Mouse (Mus musculus): Measurements from ENCODE around the gene Atp5s.

The Atp5s gene

DNA sequence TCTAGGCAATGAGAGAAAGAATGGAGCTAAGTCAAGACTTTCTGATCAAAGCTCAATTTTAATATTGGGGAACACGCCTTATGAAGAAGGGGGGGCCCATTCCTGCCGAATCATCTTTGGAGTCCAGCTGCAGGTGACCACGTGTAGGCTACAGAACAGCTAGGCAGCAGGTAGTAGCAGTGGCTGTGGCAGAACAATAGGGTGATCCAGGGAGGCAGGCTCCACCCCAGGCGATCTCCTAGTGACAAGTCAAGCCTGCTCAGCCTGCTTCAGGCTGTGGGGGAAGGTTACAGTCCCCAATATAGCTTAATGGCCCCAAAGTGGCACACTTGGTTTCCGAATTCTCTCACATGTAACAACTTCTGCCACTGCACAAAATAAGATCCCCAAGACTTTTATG is 7.5 kb downstream of the Atp5s start:
- DNase-seq (ENCODE audit: low read depth, low spot score) = no peak

DNA sequence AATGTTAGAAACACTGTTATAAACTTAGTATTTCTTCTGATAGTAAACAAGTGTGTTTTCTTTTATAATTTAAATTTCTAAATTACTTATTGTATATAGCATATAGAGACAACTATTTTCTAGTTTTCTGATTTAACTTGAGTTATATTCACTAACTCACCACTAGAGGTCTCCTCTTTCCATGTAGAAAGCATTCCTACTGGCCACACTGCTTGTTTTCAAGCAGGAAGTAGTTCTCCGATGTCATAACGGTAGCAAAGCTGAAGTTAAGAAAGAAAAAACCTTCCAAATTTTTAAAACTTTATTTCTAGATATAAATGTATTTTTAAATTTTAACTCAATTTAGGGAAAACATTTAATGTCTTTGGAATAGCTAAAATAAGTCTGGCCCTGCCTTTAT is 8.8 kb downstream of the Atp5s start:
- DNase-seq (ENCODE audit: low read depth, low spot score) = peak; percentile 75

GRCm38 (mm10) chr12:69733923-69734322 is 9.2 kb downstream of the Atp5s start:
- no peak for DNase-seq (ENCODE audit: low read depth, low spot score)

DNA sequence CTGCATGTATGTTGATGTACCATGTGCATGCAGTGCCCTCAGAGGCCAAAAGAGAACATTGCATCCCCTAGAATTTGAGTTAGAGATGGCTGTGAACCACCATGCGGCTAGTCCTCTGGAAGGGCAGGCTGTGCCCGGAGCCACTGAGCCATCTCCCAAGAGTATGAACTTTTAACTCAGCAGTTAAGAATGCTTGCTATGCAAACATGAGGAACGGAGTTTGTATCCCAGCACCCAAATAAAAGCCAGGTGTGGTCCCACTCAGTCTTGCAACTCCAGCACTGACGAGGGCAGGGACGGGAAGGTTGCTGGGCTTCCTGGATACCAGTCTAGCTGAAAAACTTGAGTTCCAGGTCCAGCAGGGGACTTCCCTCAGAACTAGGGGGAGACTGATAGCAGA is 17.2 kb downstream of the Atp5s start:
- DNase-seq (ENCODE audit: low read depth, low spot score) = no peak

GRCm38 (mm10) chr12:69744138-69744537 is 19.4 kb downstream of the Atp5s start:
- DNase-seq (ENCODE audit: low read depth, low spot score) = peak; percentile 35

- no peak for DNase-seq (ENCODE audit: low read depth, low spot score)
These were observed 27.2 kb downstream of the Atp5s start for GRCm38 (mm10) chr12:69751864-69752341.

DNA sequence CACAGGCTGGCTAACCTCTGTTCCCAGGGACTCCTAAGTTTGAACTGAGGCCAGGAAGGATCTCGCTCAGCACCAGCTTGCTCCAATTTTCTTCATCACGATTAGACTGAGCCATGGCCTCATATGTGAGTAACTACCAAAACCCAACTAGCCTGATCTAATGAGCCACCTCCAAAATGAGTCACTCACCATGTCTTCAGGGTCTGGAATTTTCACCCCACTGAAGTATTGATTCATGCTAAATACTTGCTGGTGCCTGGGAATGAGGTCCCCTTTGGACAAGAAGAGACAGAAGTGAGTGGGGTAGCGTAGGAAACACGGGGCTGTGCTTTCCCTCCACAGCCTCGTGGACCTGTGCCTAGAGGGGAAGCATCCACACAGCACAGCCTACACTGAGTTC is 29.2 kb downstream of the Atp5s start:
- no peak for DNase-seq (ENCODE audit: low read depth, low spot score)

GRCm38 (mm10) chr12:69756015-69756414 is 31.3 kb downstream of the Atp5s start:
- no peak for DNase-seq (ENCODE audit: low read depth, low spot score)

- peak; percentile 96 for DNase-seq (ENCODE audit: low read depth, low spot score)
These were observed 32.8 kb downstream of the Atp5s start for GRCm38 (mm10) chr12:69757418-69758141.

- no peak for DNase-seq (ENCODE audit: low read depth, low spot score)
These were observed 33.8 kb downstream of the Atp5s start for GRCm38 (mm10) chr12:69758221-69759185.

- no peak for DNase-seq (ENCODE audit: low read depth, low spot score)
These were observed 34.6 kb downstream of the Atp5s start for GRCm38 (mm10) chr12:69759267-69759885.

- DNase-seq (ENCODE audit: low read depth, low spot score) = no peak
These were observed 35.3 kb downstream of the Atp5s start for GRCm38 (mm10) chr12:69760014-69760413.

DNA sequence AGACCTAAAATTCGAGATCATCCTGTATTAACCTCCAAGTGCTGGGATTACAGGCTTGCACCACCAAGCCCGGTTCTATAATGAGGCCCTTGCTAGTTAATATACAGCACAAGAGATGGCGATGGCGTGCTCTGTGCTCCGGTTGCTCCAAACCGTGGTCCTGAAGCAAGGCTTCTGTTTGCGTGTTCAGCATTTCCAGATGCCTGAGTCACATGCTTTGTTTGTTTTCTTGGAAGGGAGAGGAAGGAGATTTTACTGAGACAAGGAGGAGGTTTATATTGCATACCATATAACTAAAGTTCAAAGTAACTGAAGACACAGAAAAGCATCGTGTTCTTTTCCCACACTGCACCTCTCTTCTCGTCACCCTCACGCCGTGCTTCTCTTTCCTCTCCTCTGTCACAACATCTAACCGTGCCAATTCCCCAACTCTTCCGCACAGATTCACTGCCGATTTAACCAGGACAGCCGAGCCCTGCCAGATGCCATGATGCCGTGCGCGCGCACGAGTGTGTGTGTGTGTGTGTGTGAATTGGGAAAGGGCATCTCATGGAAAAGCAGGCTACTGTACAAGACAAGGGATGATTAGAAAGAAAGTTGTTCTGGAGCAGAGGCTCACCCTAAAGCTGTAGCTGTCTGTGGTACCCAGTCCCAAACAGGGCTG is 36.1 kb downstream of the Atp5s start:
- peak; percentile 45 for DNase-seq (ENCODE audit: low read depth, low spot score)

GRCm38 (mm10) chr12:69761603-69762002 is 36.9 kb downstream of the Atp5s start:
- no peak for DNase-seq (ENCODE audit: low read depth, low spot score)

- no peak for DNase-seq (ENCODE audit: low read depth, low spot score)
These were observed 40.8 kb downstream of the Atp5s start for GRCm38 (mm10) chr12:69765543-69765942.

DNA sequence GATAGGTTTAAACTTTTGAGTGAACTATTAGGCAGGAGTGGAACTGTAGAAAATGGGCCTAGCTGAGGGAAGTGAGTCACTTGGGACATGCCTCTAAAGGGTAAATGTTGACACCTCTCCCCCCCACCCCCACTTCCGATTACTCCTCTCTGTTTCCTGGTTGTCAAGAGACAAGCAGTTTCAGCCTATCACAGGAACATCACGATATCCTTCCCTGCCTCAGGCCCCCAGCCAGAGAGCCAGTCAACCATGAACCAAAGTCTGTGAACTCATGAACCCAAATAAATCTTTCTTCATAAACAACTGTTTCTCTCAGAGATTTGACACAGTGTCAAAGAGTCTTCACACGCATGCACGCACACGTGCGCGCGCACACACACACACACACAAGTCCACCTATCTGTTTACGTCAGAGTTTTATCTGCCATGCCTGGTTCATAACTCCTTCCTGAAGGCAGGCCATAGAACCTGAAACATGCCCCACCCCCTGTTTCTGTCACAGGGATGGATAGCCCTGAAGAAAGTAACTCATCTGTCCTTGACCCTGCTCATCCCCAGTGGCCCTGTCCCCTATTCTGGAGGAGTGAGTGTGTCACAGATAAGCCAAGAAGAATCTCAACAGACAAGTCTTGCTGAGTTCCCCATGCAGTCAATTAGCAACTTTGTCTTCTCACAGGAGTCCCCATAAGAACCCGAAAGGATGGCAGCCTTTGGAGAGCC is 41.6 kb downstream of the Atp5s start:
- no peak for DNase-seq (ENCODE audit: low read depth, low spot score)

DNA sequence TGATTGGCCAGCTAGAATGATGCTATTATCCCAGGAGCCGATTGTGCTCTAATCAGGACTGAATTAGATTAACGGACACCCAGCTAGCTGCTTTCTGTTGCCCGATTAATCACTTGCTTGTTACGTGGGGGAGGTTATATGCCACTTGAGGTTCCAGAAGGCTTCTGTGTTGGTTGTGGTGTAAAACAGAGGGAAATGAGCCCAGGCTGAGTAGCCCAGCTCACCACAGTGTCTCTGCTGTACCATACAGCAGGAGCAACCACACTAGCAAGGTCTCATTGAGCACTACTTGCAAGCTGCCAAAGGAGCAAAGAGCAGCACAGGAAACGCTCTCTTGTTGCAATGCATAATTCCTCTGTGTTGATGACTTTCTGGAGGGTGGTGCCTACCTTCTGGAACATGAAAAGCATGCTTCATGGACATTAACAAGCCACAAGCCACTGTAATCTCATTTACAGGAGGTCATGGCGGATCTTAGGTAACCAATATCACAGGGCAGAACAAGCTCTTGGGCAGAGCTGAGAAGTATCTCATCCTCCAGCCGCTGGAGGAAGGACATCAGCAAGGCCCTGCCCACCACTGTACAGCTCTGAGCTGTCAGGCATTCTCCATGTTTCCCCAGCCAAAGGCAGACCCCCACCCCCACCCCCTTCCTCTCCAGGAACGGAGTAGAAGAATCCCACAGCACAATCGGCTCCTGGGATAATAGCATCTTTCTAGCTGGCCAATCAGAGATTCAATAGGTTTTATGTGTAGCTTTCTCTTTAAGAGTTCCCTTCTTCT is 42.9 kb downstream of the Atp5s start:
- no peak for DNase-seq (ENCODE audit: low read depth, low spot score)

GRCm38 (mm10) chr12:69768841-69769240 is 44.1 kb downstream of the Atp5s start:
- DNase-seq (ENCODE audit: low read depth, low spot score) = no peak

DNA sequence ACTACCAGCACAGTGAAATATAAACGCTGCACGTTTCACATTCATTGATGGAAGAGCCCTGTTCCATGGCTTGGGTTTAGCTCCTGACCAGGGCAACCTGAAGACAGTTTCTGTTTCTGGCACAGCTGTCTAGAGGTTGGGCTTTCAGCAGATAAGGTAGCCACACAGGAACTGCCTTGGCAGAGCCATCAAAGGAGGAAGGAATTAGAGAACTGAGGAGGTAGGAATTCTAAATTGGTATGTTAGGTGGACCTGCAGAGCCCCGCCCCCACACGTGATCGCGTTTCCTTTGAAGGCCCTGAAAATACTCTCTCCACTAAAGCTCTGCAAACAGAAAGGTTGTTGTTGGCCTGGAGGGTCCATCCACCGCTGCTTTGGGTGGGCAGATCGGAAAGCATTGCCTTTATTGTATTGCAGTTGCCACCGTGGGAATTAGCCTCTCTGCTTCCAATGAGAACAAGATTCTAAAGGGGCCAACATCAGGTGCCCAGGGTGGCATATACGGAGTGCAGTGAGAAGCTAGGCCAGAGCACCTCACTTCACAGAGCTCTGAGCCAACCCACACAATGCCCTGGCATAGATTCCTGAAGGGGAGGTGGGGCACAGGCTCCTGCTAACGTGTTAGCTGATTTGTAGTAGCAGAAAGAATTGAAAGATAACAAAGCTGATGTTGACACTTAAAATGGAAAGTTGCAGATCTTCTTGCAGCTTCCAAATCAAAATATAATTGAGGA is 52.0 kb downstream of the Atp5s start:
- DNase-seq (ENCODE audit: low read depth, low spot score) = no peak

Data from brain, adult 2 months (tissue).